Mouse (Mus musculus) spleen, adult 2 months (tissue): Measurements from ENCODE around the gene Hist1h4f.

Source experiments
- CTCF ChIP-seq: fragments of 200-500 bp; IDR thresholded peaks from 2 replicates; pipeline ENCODE4 v1.5.1; 2011; ENCODE audit warnings: mild to moderate bottlenecking, inconsistent platforms; ENCODE audit not compliant: insufficient read depth, insufficient read length, insufficient replicate concordance; ENCODE audit errors: extremely low read depth
- POLR2A ChIP-seq: fragments of 200-500 bp; IDR thresholded peaks from 2 replicates; pipeline ENCODE4 v1.6.1; 2011; ENCODE audit warnings: low read depth, low read length, inconsistent platforms

- TF ChIP-seq CTCF: no peak
- TF ChIP-seq POLR2A: no peak
Measured at GRCm38 (mm10) chr13:23526312-23526711, 25.1 kb downstream of the Hist1h4f start.
